In genomic region chr12:8295307-8295913, GRCm38 (mm10) we compare ENCODE assay signal across 19 mouse cellular contexts. TPM values are rescaled to one million over a fixed set of nuclear protein-coding genes. Genes with fewer than 3 reads are reported as not detected.
DNase-seq lines count a peak whose midpoint lies in the region; ATAC-seq and TF ChIP-seq lines count a peak whose summit lies in the region.
"Had no signal": no experiment of that assay in that cellular context is flagged by ENCODE, and none has a peak within 500 bp of the region (broad histone marks: within the 10 kb centered on the region; RNA-seq: fewer than 3 reads in every experiment).

No protein-coding gene starts in this region.

- H3K27me3 ChIP-seq in kidney, postnatal 0 days (ENCODE audit: insufficient read depth, low read length), result peaks cover 43% of the 10 kb centered on the region
- peaks cover 48% of the 10 kb centered on the region for H3K27me3 ChIP-seq in stomach, embryonic 16.5 days (ENCODE audit: control insufficient read depth, insufficient read depth, low read length)
- peaks cover 24% of the 10 kb centered on the region for H3K27me3 ChIP-seq in stomach, postnatal 0 days (ENCODE audit: control insufficient read depth, insufficient read depth, low read length)
- peaks cover 39% of the 10 kb centered on the region for H3K27me3 ChIP-seq in hindbrain, embryonic 16.5 days (replicated peaks; ENCODE audit: control insufficient read depth, insufficient read depth, low read length)

- no peak; the same call in 1 of the 2 replicates for ATAC-seq in kidney, postnatal 0 days (replicated peaks; ENCODE audit: low FRiP score, low read depth)
- 0 out of 2 replicates have a peak, but pooled peaks have one; percentile 15 for ATAC-seq in stomach, embryonic 16.5 days (ENCODE audit: insufficient read depth, low FRiP score)
- no peak for ATAC-seq in stomach, postnatal 0 days (ENCODE audit: low FRiP score, low TSS enrichment)
- peak; percentile 74 for ATAC-seq in granulocyte monocyte progenitor cell, adult 5-6 weeks (replicated peaks; ENCODE audit: poor library complexity, severe bottlenecking)
- no peak for ATAC-seq in monocyte, adult 5-6 weeks (replicated peaks; ENCODE audit: insufficient number of reproducible peaks, low FRiP score, low TSS enrichment, poor library complexity, severe bottlenecking)
- ATAC-seq in hindbrain, embryonic 16.5 days, result no peak
- ATAC-seq: activated CD4-positive, CD25-positive, alpha-beta regulatory T cell, adult 4 months; inflammation-experienced regulatory T-cells, adult 6 months had no signal

- peak; percentile 64 for DNase-seq in kidney, postnatal 0 days (ENCODE audit: low spot score)
- DNase-seq in kidney, adult 18-20 months, result no peak
- no peak for DNase-seq in stomach, postnatal 0 days (ENCODE audit: low spot score)
- DNase-seq: adrenal gland, postnatal 36 days; cerebellum, postnatal 10 days; gastrocnemius, postnatal 25 days; heart, postnatal 4 days had no signal

- no peak overlapping the region for H3K9ac ChIP-seq in kidney, postnatal 0 days (ENCODE audit: low read depth, low read length)
- no peak overlapping the region for H3K9ac ChIP-seq in stomach, embryonic 16.5 days (ENCODE audit: low read length)
- no peak overlapping the region for H3K9ac ChIP-seq in stomach, postnatal 0 days (ENCODE audit: low read length)
- no peak overlapping the region for H3K9ac ChIP-seq in hindbrain, embryonic 16.5 days (ENCODE audit: low read depth, low read length)
- H3K9ac ChIP-seq: limb, embryonic 12.5 days; liver, embryonic 14.5 days had no signal

- H3K4me1 ChIP-seq in kidney, postnatal 0 days (replicated peaks; ENCODE audit: insufficient read depth, low read length), result peaks cover 10% of the 10 kb centered on the region; the same call in 1 of the 2 replicates
- H3K4me1 ChIP-seq in stomach, embryonic 16.5 days (ENCODE audit: control insufficient read depth, insufficient read depth, low read length), result peaks cover 6% of the 10 kb centered on the region
- 0 out of 2 replicates have a peak, but pooled peaks cover 6% of the 10 kb centered on the region for H3K4me1 ChIP-seq in stomach, postnatal 0 days (replicated peaks; ENCODE audit: control insufficient read depth, insufficient read depth)
- H3K4me1 ChIP-seq in hindbrain, embryonic 16.5 days (ENCODE audit: control insufficient read depth, insufficient read depth, low read depth, low read length), result peaks cover 19% of the 10 kb centered on the region

- H3K4me2 ChIP-seq in kidney, postnatal 0 days (ENCODE audit: low read length), result no peak overlapping the region
- no peak overlapping the region for H3K4me2 ChIP-seq in stomach, embryonic 16.5 days (ENCODE audit: low read depth, low read length)
- H3K4me2 ChIP-seq in stomach, postnatal 0 days (replicated peaks; ENCODE audit: low read depth), result no peak overlapping the region
- no peak overlapping the region for H3K4me2 ChIP-seq in hindbrain, embryonic 16.5 days (ENCODE audit: low read length)
- H3K4me2 ChIP-seq: heart, embryonic 11.5 days; limb, embryonic 12.5 days; midbrain, embryonic 11.5 days had no signal

- no peak overlapping the region for H3K27ac ChIP-seq in kidney, postnatal 0 days
- no peak overlapping the region for H3K27ac ChIP-seq in stomach, embryonic 16.5 days (ENCODE audit: low read length)
- H3K27ac ChIP-seq in stomach, postnatal 0 days (replicated peaks), result no peak overlapping the region
- no peak overlapping the region for H3K27ac ChIP-seq in hindbrain, embryonic 16.5 days (ENCODE audit: low read depth, low read length)
- H3K27ac ChIP-seq: layer of hippocampus, adult 2 months; left cerebral cortex, adult 2 months; limb, embryonic 12.5 days; liver, embryonic 14.5 days had no signal

- WGBS in kidney, postnatal 0 days, result 35% methylated on average over 6 of the region's 6 CpGs
- 40% methylated on average over 6 of the region's 6 CpGs for WGBS in stomach, embryonic 16.5 days
- 41% methylated on average over 6 of the region's 6 CpGs for WGBS in stomach, postnatal 0 days
- 46% methylated on average over 6 of the region's 6 CpGs for WGBS in hindbrain, embryonic 16.5 days

- no peaks in the 10 kb centered on the region for H3K36me3 ChIP-seq in kidney, postnatal 0 days (ENCODE audit: insufficient read depth, low read length)
- no peaks in the 10 kb centered on the region for H3K36me3 ChIP-seq in stomach, embryonic 16.5 days (ENCODE audit: control insufficient read depth, insufficient read depth, low read length)
- H3K36me3 ChIP-seq in stomach, postnatal 0 days (ENCODE audit: control insufficient read depth, insufficient read depth, low read length), result no peaks in the 10 kb centered on the region
- no peaks in the 10 kb centered on the region for H3K36me3 ChIP-seq in hindbrain, embryonic 16.5 days (ENCODE audit: control insufficient read depth, insufficient read depth, low read length)
- H3K36me3 ChIP-seq: limb, embryonic 12.5 days had no signal

- no peaks in the 10 kb centered on the region for H3K9me3 ChIP-seq in kidney, postnatal 0 days (replicated peaks; ENCODE audit: low read length)
- no peaks in the 10 kb centered on the region for H3K9me3 ChIP-seq in stomach, embryonic 16.5 days (replicated peaks; ENCODE audit: control insufficient read depth, low read length)
- no peaks in the 10 kb centered on the region for H3K9me3 ChIP-seq in stomach, postnatal 0 days (ENCODE audit: control insufficient read depth, low read length)
- H3K9me3 ChIP-seq in hindbrain, embryonic 16.5 days (ENCODE audit: control insufficient read depth, low read length), result no peaks in the 10 kb centered on the region
- H3K9me3 ChIP-seq: limb, embryonic 12.5 days had no signal

- no peak for TF ChIP-seq CTCF in kidney, postnatal 0 days (IDR thresholded peaks at IDR 0.05; ENCODE audit: low read depth)
- TF ChIP-seq CTCF in stomach, postnatal 0 days (IDR thresholded peaks at IDR 0.05; ENCODE audit: low read depth), result no peak

- no peak overlapping the region for H3K4me3 ChIP-seq in kidney, postnatal 0 days (replicated peaks; ENCODE audit: low read depth, low read length)
- H3K4me3 ChIP-seq in stomach, embryonic 16.5 days (replicated peaks; ENCODE audit: low read length), result no peak overlapping the region
- H3K4me3 ChIP-seq in stomach, postnatal 0 days (ENCODE audit: low read depth, low read length), result no peak overlapping the region
- no peak overlapping the region for H3K4me3 ChIP-seq in hindbrain, embryonic 16.5 days (ENCODE audit: low read length)
- H3K4me3 ChIP-seq: layer of hippocampus, adult 2 months; left cerebral cortex, adult 2 months; limb, embryonic 12.5 days had no signal

- no peak for TF ChIP-seq EP300 in stomach, postnatal 0 days (optimal IDR thresholded peaks at IDR 0.05)

RNA-seq across cellular contexts. Expression of gene Gdf7, which starts 6.3 kb away (rescaled TPM):
- polyA plus RNA-seq in kidney, postnatal 0 days (2015; fragmentation: Nextera tagmentation; extraction: Ambion mirVana), result 2.3 and 3.1 TPM in 2 replicates
- polyA plus RNA-seq in stomach, embryonic 16.5 days (2015; fragmentation: Nextera tagmentation; extraction: Ambion mirVana), result 0.09 TPM in 1 of 2 replicates, not detected in the other
- polyA plus RNA-seq in stomach, postnatal 0 days (2015; fragmentation: Nextera tagmentation; extraction: Ambion mirVana), result 0.06 TPM in 1 of 2 replicates, not detected in the other
- not detected in 2 replicates for total RNA-seq in granulocyte monocyte progenitor cell, adult 5-6 weeks (2014; fragmentation: Nextera tagmentation)
- not detected in 2 replicates for total RNA-seq in granulocyte monocyte progenitor cell, adult 5-6 weeks (2017)
- total RNA-seq in monocyte, adult 5-6 weeks (2017), result not detected in 3 replicates
- polyA plus RNA-seq in hindbrain, embryonic 16.5 days (2015; fragmentation: Nextera tagmentation; extraction: Ambion mirVana), result 0.28 and 0.29 TPM in 2 replicates
- total RNA-seq: adrenal gland, postnatal 36 days; gastrocnemius, postnatal 25 days; layer of hippocampus, adult 2 months had no signal
- polyA plus RNA-seq: activated CD4-positive, CD25-positive, alpha-beta regulatory T cell, adult 4 months; inflammation-experienced regulatory T-cells, adult 6 months; liver, embryonic 14.5 days had no signal

RNA-seq across cellular contexts. Expression of gene Hs1bp3, which starts 17.8 kb away (rescaled TPM):
- 10.2 and 12.2 TPM in 2 replicates for polyA plus RNA-seq in kidney, postnatal 0 days (2015; fragmentation: Nextera tagmentation; extraction: Ambion mirVana)
- 15.7 and 16.5 TPM in 2 replicates for polyA plus RNA-seq in stomach, embryonic 16.5 days (2015; fragmentation: Nextera tagmentation; extraction: Ambion mirVana)
- polyA plus RNA-seq in stomach, postnatal 0 days (2015; fragmentation: Nextera tagmentation; extraction: Ambion mirVana), result 7.0 and 7.7 TPM in 2 replicates
- 5.4 and 19.9 TPM in 2 replicates for total RNA-seq in granulocyte monocyte progenitor cell, adult 5-6 weeks (2014; fragmentation: Nextera tagmentation)
- 5.8 and 11.2 TPM in 2 replicates for total RNA-seq in granulocyte monocyte progenitor cell, adult 5-6 weeks (2017)
- total RNA-seq in monocyte, adult 5-6 weeks (2017), result 1.7 to 6.6 TPM (median 4.0 TPM) in 3 replicates
- 10.1 and 10.6 TPM in 2 replicates for polyA plus RNA-seq in hindbrain, embryonic 16.5 days (2015; fragmentation: Nextera tagmentation; extraction: Ambion mirVana)

Comparison
In these comparisons a context has a peak if more than half of its experiments do, and no peak if none do; other contexts are left out.
1. ATAC-seq: peak in stomach, embryonic 16.5 days (single experiment) and granulocyte monocyte progenitor cell, adult 5-6 weeks (single experiment); none in kidney, postnatal 0 days (single experiment), stomach, postnatal 0 days (single experiment), monocyte, adult 5-6 weeks (single experiment) and hindbrain, embryonic 16.5 days (single experiment).